Mouse (Mus musculus) lung, adult 2 months (tissue): Measurements from ENCODE around the gene Defb48.

Source experiments
- CTCF ChIP-seq: fragments of 200-500 bp; IDR thresholded peaks from 2 replicates; pipeline ENCODE4 v1.5.1; 2011; ENCODE audit warnings: mild to moderate bottlenecking, low read length, control low read depth; ENCODE audit not compliant: insufficient read depth
- POLR2A ChIP-seq: fragments of 200-500 bp; IDR thresholded peaks from 2 replicates; pipeline ENCODE4 v1.6.1; 2011; ENCODE audit warnings: low read depth, mild to moderate bottlenecking, control low read depth, low read length, borderline replicate concordance; ENCODE audit errors: extremely low read depth

DNA sequence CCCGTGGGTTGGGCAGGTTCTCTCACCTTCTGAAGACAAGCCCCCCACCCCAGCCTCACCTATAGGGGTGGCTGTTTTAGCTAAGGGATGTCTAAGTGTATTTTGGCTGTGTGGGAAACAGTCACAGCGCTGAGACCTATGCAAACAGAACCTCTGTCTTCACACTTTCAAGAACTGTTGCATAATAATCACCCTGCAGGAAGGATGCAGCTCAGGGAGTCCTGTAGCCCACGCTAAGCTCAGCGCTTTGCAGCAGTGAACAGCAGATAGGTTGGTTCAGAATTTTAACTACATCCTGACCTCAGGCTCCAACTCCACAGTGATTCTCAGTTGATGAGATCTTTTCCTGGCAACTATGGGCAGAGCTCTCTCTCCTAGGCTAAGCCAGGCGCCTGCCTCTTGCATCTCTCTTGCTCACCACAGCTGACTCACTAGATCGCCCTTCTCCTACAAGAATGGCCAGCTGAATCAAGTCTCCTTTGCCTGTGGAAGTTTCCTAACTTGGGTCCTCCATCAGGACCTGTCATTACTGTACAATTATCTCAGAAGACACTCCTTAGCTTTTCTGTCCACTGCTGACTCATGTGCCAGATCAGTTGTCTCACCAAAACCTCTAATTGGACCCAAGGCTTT is 36.3 kb upstream of the Defb48 start:
- TF ChIP-seq POLR2A (no peak), CTCF (no peak)
